Mouse (Mus musculus): Measurements from ENCODE around the gene Gm525. TPM values are rescaled to one million over a fixed set of nuclear protein-coding genes. Genes with fewer than 3 reads are reported as not detected.

The Gm525 gene
- polyA plus RNA-seq, 1 experiment from 2014 or later = not detected

DNA sequence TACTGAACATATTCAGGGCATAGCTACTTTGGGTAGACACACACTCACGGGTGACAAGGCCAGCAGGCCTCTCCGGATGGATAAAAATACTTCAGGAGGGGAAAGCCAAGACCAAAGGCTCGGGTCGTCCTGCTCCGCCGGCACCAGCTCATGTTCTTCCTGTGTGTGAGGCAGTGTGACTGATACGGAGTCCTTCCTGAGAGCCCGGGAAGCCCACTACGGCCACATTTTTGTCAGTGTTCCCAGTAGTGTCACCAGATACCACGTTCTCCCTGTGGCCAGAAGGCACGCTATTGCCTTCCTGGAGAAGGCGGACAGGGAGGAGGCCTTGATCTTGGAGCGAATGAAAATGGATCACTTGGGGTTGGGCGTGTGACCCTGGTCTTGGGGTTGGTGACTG, 29.5 kb downstream of the Gm525 start:
- ATAC-seq (ENCODE audit: low FRiP score) = no peak
- H3K4me2 ChIP-seq = no peak overlapping the region
- H3K9ac ChIP-seq = no peak overlapping the region

DNA sequence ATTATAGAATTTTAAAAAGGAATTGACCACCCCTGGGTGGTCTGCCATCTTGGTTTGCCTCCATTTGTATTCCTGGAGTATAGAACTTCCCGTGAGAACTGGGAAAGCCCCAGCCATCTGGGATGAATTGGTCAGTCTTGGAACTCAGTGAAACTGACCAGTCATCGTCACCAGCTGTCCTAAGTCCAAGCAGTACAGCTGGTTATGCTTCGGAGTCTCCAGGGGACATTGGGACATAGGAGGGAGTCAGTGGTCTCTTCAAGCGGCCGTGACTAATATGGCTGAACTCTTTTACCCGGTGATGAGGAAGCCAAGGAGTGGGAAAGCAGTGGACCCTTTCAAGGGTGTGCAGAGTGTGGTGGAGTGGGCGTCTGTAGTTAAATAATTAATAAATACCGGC, 31.6 kb downstream of the Gm525 start:
- H3K9ac ChIP-seq = no peak overlapping the region
- no peaks in the 10 kb centered on the region for H3K9me3 ChIP-seq
- no peak overlapping the region for H3K4me3 ChIP-seq
- H3K4me1 ChIP-seq (replicated peaks) = peaks cover 7% of the 10 kb centered on the region; the same call in 1 of the 2 replicates
- WGBS = 94% methylated on average over 8 of the region's 8 CpGs
- no peaks in the 10 kb centered on the region for H3K36me3 ChIP-seq
- peaks cover 11% of the 10 kb centered on the region for H3K27me3 ChIP-seq
- no peak overlapping the region for H3K27ac ChIP-seq
- no peak for ATAC-seq (ENCODE audit: low FRiP score)
- H3K4me2 ChIP-seq = no peak overlapping the region

More for the DNA sequence above, 29.5 kb downstream of the Gm525 start:
- Histone ChIP-seq H3K9me3 (no peaks in the 10 kb centered on the region), H3K4me3 (no peak overlapping the region), H3K27me3 (peaks cover 11% of the 10 kb centered on the region), H3K36me3 (no peaks in the 10 kb centered on the region), H3K27ac (no peak overlapping the region), H3K4me1 (replicated peaks) (peaks cover 7% of the 10 kb centered on the region; the same call in 1 of the 2 replicates)
- WGBS = 87% methylated on average over 14 of the region's 14 CpGs

DNA sequence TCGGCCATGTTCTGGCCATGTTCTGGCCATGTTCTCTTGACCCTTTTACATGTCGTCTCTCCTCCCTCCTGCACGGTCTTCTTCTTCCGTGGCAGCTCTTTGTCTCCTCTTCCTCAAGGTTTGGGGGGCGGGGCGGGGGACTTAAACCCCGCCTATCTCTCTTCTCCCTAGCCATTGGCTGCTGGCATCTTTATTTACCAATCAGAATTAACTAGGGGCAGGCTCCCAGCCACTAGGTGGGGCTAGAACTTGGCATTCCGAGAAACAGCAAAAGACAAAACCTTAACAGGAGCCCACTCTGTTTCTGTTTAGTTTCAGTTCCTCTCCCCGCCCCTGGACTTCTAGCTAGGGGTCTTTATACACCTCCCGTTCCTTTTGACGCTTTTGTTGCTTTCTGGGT, 32.2 kb downstream of the Gm525 start:
- WGBS = 89% methylated on average over 11 of the region's 11 CpGs
- H3K9ac ChIP-seq = no peak overlapping the region
- H3K4me3 ChIP-seq = no peak overlapping the region
- peaks cover 4% of the 10 kb centered on the region; the same call in 1 of the 2 replicates for H3K4me1 ChIP-seq (replicated peaks)
- H3K36me3 ChIP-seq = no peaks in the 10 kb centered on the region
- H3K4me2 ChIP-seq = no peak overlapping the region
- no peaks in the 10 kb centered on the region for H3K9me3 ChIP-seq
- no peak overlapping the region for H3K27ac ChIP-seq
- ATAC-seq (ENCODE audit: low FRiP score) = no peak
- peaks cover 11% of the 10 kb centered on the region for H3K27me3 ChIP-seq

DNA sequence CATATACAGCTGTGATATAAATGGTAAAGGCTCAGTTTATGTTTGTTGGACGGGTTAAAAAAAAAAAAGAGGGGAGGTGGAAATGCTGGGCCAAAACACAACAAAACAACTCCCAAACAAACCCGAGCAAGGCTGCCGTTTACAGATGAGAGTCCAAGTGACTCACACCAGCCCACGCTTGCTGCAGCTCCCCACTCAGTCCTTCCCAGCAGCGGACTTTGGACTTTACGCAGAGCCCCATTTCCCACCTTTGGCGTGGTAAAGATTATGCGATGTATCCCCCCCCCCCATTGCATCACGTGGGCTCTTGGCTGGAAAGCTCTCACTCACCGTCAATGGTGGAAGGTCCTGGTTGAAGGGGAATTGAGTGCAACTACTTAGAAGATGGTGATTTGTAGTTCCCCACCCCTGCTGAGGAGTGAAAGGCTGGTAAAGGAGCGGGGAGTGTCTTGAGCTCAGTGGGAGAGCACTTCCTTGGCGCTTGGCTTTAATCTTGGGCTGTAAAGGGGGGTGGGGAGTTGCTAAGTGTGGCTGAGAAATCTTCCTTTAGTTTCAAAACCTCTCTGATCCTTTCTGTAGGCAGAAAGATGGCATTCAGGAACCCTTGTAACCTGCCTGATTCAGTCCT, 33.7 kb downstream of the Gm525 start:
- no peak overlapping the region for H3K4me2 ChIP-seq
- no peak for ATAC-seq (ENCODE audit: low FRiP score)
- 36% methylated on average over 12 of the region's 12 CpGs for WGBS

DNA sequence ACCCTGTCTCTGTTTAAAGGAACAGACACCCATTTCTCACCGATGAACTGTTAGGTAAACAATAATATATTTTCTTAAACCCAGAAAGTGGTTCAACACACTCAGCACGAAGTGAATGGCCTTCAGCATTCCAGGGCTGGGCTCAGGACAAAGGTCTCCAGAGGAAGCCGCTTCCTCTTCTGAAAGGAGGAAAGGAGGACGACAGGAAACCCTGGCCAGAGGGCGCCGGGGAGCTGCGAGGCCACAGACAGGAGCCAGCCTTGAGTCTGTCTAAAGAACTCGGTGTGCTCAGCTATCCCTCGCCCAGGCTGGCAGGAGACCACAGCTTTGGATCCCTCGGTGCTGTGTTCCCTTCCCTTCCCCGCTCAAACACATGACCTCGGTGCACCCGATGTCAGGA, 50.8 kb downstream of the Gm525 start:
- no peak for ATAC-seq (ENCODE audit: low FRiP score)
- Histone ChIP-seq H3K9me3 (no peaks in the 10 kb centered on the region), H3K27ac (no peak overlapping the region), H3K4me2 (no peak overlapping the region), H3K4me3 (no peak overlapping the region), H3K36me3 (no peaks in the 10 kb centered on the region), H3K4me1 (replicated peaks) (no peaks in the 10 kb centered on the region), H3K27me3 (no peaks in the 10 kb centered on the region), H3K9ac (no peak overlapping the region)
- 19% methylated on average over 13 of the region's 13 CpGs for WGBS

More for the DNA sequence above, 33.7 kb downstream of the Gm525 start:
- H3K27ac ChIP-seq = no peak overlapping the region
- H3K4me3 ChIP-seq = no peak overlapping the region
- no peaks in the 10 kb centered on the region for H3K36me3 ChIP-seq
- H3K27me3 ChIP-seq = 0 out of 2 replicates have a peak, but pooled peaks cover under 1% of the 10 kb centered on the region
- no peaks in the 10 kb centered on the region for H3K9me3 ChIP-seq
- no peak overlapping the region for H3K9ac ChIP-seq
- H3K4me1 ChIP-seq (replicated peaks) = no peaks in the 10 kb centered on the region

DNA sequence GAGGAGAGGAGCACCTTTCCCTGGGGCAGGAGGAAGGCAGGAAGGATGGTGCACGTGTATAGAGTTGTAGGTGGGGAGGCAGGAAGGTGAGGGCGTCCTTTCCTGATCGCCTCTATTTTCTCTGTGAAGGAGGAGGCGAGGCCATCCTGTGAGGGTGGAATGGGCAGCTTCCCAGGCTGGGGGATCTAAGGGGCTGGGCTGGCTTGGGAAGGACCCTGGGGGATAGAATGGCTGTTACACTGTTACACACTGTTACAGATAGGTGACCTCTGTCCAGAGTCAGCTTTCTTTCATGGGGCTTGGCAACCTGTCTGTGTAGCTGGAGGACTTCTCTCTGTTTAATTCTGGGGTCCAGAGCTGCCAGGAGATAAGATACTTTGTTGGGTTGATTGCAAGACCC, 57.2 kb downstream of the Gm525 start:
- Histone ChIP-seq H3K9me3 (no peaks in the 10 kb centered on the region), H3K4me2 (no peak overlapping the region), H3K27ac (no peak overlapping the region), H3K27me3 (no peaks in the 10 kb centered on the region), H3K9ac (no peak overlapping the region), H3K4me1 (replicated peaks) (no peaks in the 10 kb centered on the region), H3K4me3 (no peak overlapping the region), H3K36me3 (no peaks in the 10 kb centered on the region)
- no peak for ATAC-seq (ENCODE audit: low FRiP score)
- 53% methylated on average over 4 of the region's 4 CpGs for WGBS

DNA sequence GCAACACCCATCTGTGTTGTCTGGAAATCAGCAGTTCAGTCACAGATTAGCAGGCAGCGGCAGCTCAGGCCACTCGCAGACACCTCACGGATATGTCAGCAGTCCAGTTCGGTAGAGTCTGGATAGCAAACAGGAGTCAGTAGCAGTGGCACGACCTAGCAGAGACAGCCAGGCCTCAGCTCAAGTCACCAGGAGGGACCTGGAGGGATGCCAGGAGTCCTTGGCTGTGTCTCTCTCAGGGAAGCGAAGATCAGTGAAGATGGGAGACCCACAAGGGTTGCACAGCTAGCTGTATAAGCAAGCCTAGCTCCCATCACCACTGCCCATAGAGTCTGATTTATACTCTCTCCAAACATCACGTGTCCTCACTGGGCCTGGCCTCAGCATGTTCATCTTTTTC, 58.8 kb downstream of the Gm525 start:
- no peak overlapping the region for H3K4me3 ChIP-seq
- 81% methylated on average over 7 of the region's 7 CpGs for WGBS
- H3K27me3 ChIP-seq = no peaks in the 10 kb centered on the region
- no peaks in the 10 kb centered on the region for H3K36me3 ChIP-seq
- H3K4me1 ChIP-seq (replicated peaks) = no peaks in the 10 kb centered on the region
- no peak overlapping the region for H3K27ac ChIP-seq
- no peak for ATAC-seq (ENCODE audit: low FRiP score)
- H3K9ac ChIP-seq = no peak overlapping the region
- H3K9me3 ChIP-seq = no peaks in the 10 kb centered on the region
- no peak overlapping the region for H3K4me2 ChIP-seq

DNA sequence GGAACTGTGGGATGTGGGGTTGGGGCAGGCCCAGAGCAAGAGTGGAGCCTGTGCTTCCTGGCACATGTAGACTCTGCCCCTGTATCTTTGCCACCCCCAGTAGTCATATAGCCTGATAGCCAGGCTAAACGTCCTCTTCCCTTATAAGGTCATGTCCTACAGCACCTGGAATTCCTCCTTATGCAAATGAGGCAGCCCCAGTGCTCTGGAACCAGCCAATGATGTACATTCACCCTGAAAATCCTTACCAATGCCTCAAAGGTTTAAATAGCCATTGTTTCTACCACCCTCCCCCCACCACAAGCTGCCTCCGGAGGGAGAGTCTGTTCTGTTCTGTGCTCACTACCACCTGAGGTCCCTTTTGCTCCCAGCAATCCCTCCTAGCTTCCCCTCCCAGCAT, 60.6 kb downstream of the Gm525 start:
- no peaks in the 10 kb centered on the region for H3K9me3 ChIP-seq
- ATAC-seq (ENCODE audit: low FRiP score) = no peak
- 61% methylated on average over 2 of the region's 2 CpGs for WGBS
- no peak overlapping the region for H3K4me2 ChIP-seq
- H3K9ac ChIP-seq = no peak overlapping the region
- H3K4me1 ChIP-seq (replicated peaks) = no peaks in the 10 kb centered on the region
- H3K4me3 ChIP-seq = no peak overlapping the region
- no peak overlapping the region for H3K27ac ChIP-seq
- H3K27me3 ChIP-seq = no peaks in the 10 kb centered on the region
- no peaks in the 10 kb centered on the region for H3K36me3 ChIP-seq

DNA sequence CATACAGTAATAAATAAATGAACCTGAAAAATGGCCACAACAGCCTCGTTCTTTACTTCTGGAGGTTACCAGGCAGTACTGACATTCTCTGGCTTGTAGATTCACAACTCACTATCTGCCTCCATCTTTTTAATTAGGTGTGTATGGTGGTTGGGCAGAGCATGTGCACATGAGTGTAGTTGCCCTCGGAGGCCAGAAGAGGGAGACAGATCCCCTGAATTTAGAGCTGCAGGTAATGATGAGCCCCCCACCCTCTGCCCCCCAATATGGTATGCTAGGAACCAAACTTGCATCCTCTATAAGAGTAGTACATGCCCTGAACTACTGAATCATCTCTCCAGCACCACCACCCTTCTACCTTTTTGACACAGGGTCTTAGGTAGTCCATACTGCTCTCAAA, 64.3 kb downstream of the Gm525 start:
- Histone ChIP-seq H3K4me2 (no peak overlapping the region), H3K9ac (no peak overlapping the region), H3K36me3 (no peaks in the 10 kb centered on the region), H3K4me3 (no peak overlapping the region), H3K9me3 (no peaks in the 10 kb centered on the region), H3K27me3 (no peaks in the 10 kb centered on the region), H3K27ac (no peak overlapping the region), H3K4me1 (replicated peaks) (peaks cover 5% of the 10 kb centered on the region; the same call in 1 of the 2 replicates)
- 98% methylated on average over 2 of the region's 2 CpGs for WGBS
- no peak for ATAC-seq (ENCODE audit: low FRiP score)

Other genes with a start within 250 kb of the Gm525 start
- gene Akap1, start 209.3 kb upstream of the Gm525 start, polyA plus RNA-seq (2015; fragmentation: Nextera tagmentation; extraction: Ambion mirVana) = 26.9 and 28.6 TPM in 2 replicates
- 24.5 and 26.0 TPM in 2 replicates for gene Scpep1, start 118.4 kb upstream of the Gm525 start, polyA plus RNA-seq (2015; fragmentation: Nextera tagmentation; extraction: Ambion mirVana)
- not detected in 2 replicates for gene Elobl, start 106.9 kb upstream of the Gm525 start, polyA plus RNA-seq (2015; fragmentation: Nextera tagmentation; extraction: Ambion mirVana)
- gene Coil, start 103.6 kb upstream of the Gm525 start, polyA plus RNA-seq (2015; fragmentation: Nextera tagmentation; extraction: Ambion mirVana) = 26.7 and 27.3 TPM in 2 replicates
- 4.6 and 4.8 TPM in 2 replicates for gene Trim25, start 74.5 kb upstream of the Gm525 start, polyA plus RNA-seq (2015; fragmentation: Nextera tagmentation; extraction: Ambion mirVana)
- 14.8 and 15.6 TPM in 2 replicates for gene Dgke, start 7.0 kb upstream of the Gm525 start, polyA plus RNA-seq (2015; fragmentation: Nextera tagmentation; extraction: Ambion mirVana)
- gene Nog, start 228.5 kb downstream of the Gm525 start, polyA plus RNA-seq (2015; fragmentation: Nextera tagmentation; extraction: Ambion mirVana) = 2.0 and 2.7 TPM in 2 replicates